Mouse (Mus musculus) adrenal gland, adult 18-20 months (tissue): ENCODE data around the gene Gcnt2. TPM values are rescaled to one million over a fixed set of nuclear protein-coding genes. Genes with fewer than 3 reads are reported as not detected.

Source experiments
- DNase-seq, 2 experiments: peaks; one replicate each; pipeline ENCODE4 v3.0.0; 2021 to 2022; ENCODE audit warnings: low spot score in 2 of 2
- total RNA-seq, 2 experiments: library from RNA; stranded (reverse); gene quantifications; 1 replicate in 1 of 2; 2 replicates in 1 of 2; pipeline ENCODE4 v1.2.3; 2021

Gene Gcnt2
- total RNA-seq, 2 experiments from 2014 or later, result 5.8 to 9.1 TPM

DNA sequence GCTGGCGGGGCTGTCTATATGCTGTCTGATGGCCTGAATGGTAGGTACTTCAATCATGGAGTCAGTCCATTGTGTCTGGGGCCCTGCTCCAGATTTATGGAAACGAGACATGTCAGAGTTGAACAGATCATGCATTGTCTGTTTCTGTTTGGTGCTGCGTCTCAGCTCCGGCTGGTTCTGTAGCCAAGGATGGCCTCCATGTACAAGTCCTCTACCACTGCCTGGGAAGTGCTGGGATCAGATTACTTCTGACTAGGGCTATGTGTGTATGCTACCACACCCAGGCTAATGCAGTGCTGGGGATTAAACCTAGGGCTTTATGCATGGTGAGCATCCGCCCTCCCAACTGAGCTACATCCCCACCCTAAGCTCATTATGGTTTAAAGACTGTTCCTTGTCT lies 78.0 kb downstream of the Gcnt2 start:
- DNase-seq, result no peak

DNA sequence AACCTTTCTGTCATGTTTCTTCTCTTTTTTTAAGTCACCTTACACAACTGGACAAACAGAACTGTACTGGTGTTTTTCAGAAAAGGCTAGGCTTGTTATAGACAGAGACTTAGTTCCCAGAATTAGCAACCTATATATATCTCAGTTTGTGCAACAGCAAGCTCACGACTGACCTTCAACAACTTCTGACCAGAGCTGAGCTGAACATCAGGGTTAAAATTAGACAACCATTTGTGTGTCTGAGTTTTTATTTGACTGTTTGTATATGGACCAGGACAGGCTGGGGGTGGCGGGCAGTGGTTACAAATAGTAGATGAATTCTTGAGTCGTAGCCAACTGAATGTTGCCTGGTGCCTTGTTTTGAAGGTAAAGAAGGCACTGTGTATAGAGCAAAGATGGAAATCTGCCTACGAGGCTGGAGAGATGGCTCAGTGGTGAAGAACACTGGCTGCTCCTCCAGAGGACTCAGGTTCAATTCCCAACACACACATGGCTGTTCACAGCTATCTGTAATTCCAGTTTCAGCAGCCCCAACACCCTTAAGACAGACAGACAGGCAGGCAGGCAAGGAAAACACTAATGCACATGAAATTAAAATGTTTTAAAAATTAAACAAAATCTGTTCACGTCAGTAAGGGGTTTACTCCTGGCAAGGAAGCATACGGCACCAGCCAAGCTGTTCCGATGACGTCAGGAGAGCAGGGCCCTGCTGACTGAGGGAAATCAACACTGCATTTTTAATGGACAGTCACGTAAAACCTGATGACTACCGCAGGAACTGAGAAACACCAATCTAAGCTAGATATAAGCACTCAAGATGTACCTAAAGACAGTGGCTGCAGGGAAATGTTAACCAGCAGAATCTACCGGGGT lies 79.2 kb downstream of the Gcnt2 start:
- no peak for DNase-seq

DNA sequence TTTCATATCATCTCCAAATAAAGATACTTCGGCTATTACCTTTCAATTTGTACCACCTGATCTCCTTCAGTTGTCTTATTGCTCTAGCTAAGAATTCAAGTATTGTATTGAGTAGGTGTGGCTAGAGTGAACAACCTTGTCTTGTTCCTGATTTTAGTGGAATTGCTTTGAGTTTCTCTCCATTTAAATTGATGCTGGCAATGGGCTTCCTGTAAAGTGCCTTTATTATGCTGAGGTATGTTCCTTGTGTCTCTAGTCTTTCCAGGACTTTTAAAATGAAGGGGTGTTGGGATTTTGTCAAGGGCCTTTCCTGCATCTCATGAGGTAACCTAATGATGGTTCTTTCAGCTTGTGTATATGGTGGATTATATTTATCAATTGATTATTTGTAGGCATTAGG lies 83.5 kb downstream of the Gcnt2 start:
- no peak for DNase-seq

GRCm38 (mm10) chr13:40943936-40944335 lies 84.4 kb downstream of the Gcnt2 start:
- no peak for DNase-seq

DNA sequence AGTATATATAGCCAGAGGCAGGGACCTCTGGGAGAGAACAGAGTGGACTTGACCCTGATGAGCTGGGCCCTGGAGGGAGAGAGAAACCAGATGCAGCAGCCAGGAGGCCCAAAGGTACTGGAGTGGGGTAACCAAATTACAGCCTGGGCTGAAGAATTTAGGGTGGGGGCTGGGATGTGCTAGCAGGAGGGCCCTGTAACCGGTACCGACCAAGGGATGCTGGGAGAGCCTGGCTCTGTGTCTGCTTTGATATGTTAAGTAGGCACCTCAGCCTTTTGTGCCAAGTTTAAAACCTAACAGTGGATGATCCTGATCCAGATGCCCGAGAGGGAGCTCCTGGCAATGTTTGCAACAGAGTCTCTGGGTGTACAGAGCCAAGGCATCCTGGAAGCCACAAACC lies 84.8 kb downstream of the Gcnt2 start:
- DNase-seq, result no peak

- DNase-seq, result no peak
Observed at GRCm38 (mm10) chr13:40946513-40946912, 87.0 kb downstream of the Gcnt2 start.

- DNase-seq, result no peak
Observed at GRCm38 (mm10) chr13:40947538-40948205, 88.1 kb downstream of the Gcnt2 start.

- no peak for DNase-seq
Observed at GRCm38 (mm10) chr13:40951386-40951976, 91.9 kb downstream of the Gcnt2 start.

- DNase-seq, result no peak
Observed at GRCm38 (mm10) chr13:40953231-40953630, 93.7 kb downstream of the Gcnt2 start.

GRCm38 (mm10) chr13:40955773-40956172 lies 96.2 kb downstream of the Gcnt2 start:
- DNase-seq, result no peak

GRCm38 (mm10) chr13:40967609-40968008 lies 108.1 kb downstream of the Gcnt2 start:
- DNase-seq, result no peak

- no peak for DNase-seq
Observed at GRCm38 (mm10) chr13:40968564-40968963, 109.0 kb downstream of the Gcnt2 start.

- no peak for DNase-seq
Observed at GRCm38 (mm10) chr13:40969761-40970390, 110.3 kb downstream of the Gcnt2 start.

GRCm38 (mm10) chr13:40971261-40971660 lies 111.7 kb downstream of the Gcnt2 start:
- DNase-seq, result no peak

DNA sequence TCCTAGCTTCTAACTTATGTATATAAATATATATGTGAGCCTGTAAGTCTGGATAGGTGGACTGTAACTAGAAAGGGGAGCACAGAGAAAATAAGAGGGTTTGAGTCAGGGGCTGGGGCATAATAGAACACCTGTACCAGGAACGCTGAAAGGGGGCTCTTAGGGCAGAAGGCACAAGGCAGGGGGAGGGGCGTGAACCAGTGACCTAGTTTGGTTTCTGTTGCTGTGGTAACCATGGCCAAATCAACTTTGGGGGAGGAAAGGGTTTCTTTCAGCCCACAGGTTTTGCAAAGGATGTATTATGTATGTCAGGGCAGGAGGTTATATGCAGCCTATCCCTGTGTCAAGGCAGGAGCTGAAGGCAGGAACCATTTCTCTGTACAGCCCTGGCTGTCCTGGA lies 112.3 kb downstream of the Gcnt2 start:
- no peak for DNase-seq

DNA sequence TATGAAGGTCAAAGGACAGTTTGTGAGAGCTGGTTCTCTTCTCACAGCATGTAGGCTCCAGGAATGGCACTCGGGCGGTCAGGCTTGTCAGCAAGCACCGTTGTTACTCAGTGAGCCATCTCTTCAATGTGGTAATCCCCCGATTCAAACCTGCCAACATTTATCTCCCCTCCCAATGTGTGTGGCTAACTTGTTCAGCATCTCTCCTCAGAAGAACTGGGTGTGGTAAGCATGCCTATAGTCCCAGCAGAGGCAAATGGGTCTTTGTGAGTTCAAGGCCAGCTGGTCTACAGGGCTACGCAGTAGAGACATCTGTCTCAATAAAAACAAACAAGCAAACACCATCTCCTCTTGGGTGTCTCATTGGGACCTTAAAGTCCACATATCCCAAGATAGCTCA lies 113.4 kb downstream of the Gcnt2 start:
- DNase-seq, result no peak

DNA sequence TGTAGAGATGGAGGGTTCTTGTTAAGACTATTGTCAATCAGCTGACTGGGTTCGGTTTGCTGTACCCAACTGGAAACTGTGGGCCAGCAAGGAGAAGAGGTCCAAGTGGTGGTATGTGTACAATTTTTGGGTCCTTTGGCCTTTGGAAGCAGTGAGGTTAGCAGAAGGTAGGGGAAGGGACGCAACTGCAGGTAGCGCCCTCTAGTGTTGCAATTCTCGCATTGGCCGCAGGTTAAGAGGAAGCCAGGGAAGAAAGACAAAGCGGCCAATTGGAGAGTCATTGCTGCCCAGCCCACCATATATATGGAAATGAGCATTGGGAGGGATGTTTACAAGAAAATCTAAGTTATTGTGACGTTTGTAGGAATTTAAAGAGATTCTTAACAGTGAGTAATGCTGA lies 118.1 kb downstream of the Gcnt2 start:
- peak; percentile 40 to 47 for DNase-seq

- no peak for DNase-seq
Observed at GRCm38 (mm10) chr13:40978652-40979051, 119.1 kb downstream of the Gcnt2 start.

- no peak for DNase-seq
Observed at GRCm38 (mm10) chr13:40979321-40979720, 119.8 kb downstream of the Gcnt2 start.

GRCm38 (mm10) chr13:40982759-40983158 lies 123.2 kb downstream of the Gcnt2 start:
- no peak for DNase-seq

DNA sequence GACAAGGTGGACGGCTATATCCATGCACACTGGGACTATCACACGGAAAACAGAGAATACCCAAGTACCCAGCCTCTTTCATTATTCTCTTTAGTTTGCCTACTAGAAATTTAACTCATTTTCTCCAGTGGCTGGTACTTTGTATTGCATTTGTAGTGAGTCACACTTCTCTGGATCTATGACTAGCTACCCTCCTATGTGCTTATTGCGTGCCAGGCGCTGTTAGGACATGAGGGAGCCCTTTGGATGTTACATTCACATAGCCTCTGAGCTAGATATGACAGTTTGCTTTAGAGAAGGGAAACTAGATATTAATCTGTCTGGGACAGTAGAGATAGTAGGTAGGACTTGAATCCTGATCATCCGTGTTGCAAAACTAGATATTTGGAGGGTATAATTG lies 126.5 kb downstream of the Gcnt2 start:
- no peak for DNase-seq
